Mouse (Mus musculus): ENCODE results near the gene Bcat2.

The Bcat2 gene

DNA sequence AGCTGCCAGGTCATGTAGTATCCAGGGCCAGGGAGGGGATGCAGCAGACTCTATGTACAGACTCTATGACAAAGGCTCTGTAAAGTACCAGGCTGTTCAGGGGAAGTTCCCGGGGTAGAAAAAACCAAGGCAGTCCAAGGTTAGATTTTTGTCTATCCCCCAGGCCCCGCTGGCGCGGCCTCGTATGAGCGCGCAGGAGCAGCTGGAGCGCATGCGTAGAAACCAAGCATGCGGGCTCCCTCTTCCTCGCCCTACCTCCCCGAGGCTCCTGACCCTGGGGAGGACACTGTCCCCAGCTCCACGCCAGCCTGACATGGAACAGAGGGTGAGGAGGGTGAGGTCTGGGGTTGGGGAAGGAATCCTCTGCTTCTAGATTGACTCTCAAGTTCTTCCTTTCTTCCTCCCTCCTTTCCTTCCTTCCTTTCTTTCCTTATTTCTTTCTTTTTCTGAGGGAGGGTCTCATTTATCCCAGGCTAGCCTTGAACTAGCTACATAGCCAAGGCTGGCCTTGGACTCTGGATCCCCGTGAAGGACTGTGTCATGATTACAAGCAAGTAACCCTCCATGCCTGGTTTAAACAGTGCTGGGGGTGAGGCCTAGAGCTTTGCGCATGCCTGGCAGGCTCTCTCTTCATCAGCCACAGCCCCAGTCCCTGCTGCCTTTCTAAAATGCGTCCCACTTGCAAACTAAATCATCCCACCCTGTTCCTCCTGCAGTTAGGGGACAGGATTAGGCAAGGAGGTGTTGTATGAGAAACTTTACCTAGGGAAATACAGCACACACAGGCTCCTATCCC, 20.1 kb upstream of the Bcat2 start:
- DNase-seq (ENCODE audit: low read depth in 2 of 2, low spot score in 2 of 2) = no peak

- DNase-seq (ENCODE audit: low read depth in 2 of 2, low spot score in 2 of 2) = no peak
Measured at GRCm38 (mm10) chr7:45550821-45551511, 19.0 kb upstream of the Bcat2 start.

GRCm38 (mm10) chr7:45551512-45551883, 18.5 kb upstream of the Bcat2 start:
- DNase-seq (ENCODE audit: low read depth in 2 of 2, low spot score in 2 of 2) = no peak

DNA sequence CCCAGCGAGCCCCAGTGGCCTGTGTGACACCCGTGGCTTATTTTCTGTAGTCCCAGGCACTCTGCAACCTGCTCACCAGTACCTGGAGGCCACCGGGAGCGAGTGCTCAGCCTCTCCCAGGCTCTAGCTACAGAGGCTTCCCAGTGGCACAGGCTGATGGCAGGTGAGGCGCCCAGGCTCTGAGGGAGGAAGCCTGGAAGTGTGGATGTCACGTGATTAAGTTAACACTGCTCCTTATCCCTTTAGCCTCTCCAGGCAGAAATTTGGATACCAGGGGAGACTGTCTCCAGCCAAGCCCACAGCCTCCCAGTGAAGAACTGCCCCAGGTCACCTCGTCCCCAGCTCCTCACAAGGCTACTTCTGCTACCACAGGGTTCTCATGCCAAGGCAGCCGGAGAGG, 16.4 kb upstream of the Bcat2 start:
- no peak for DNase-seq (ENCODE audit: low read depth in 2 of 2, low spot score in 2 of 2)

DNA sequence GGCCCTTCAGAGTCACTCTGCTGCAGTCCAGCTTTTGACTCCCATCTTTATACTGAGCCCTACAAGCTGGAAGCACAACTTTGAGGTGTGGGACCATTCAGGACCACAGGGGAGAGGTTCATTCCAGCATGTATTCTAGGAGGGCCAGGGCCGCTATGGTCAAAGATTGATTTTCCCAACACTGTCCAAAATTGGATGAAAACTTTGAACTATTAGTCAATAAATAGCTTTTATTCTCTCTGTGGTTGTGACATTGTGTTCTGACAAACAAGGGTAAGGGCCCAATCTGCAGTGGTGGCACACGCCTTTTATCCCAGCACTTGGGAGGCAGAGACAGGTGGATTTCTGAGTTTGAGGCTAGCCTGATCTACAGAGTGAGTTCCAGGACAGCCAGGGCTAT, 16.0 kb upstream of the Bcat2 start:
- DNase-seq (ENCODE audit: low read depth in 2 of 2, low spot score in 2 of 2) = no peak

DNA sequence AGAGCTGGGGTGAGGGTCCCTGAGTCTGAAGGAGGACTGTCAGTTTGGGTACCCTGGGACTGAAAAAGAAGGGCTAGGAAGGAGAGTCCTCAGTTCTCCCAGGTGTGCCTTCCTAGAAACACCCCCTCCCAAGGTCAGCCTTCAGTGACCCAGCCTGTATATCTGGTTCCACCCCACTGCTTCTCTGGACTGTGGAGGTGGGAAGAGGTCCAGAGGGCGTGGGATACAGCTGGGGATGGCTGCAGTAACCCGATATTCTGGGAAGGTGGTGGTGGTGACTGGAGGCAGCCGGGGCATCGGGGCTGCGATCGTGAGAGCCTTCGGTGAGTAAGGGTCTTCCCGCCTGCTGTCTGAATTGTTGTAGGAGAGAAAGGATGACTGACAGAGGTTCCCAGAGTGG, 15.2 kb upstream of the Bcat2 start, which contains the start of gene Hsd17b14:
Gene Hsd17b14, plus strand, starts transcription at position 150 of the 400 bp plus-strand sequence.
- DNase-seq (ENCODE audit: low read depth in 2 of 2, low spot score in 2 of 2) = no peak

DNA sequence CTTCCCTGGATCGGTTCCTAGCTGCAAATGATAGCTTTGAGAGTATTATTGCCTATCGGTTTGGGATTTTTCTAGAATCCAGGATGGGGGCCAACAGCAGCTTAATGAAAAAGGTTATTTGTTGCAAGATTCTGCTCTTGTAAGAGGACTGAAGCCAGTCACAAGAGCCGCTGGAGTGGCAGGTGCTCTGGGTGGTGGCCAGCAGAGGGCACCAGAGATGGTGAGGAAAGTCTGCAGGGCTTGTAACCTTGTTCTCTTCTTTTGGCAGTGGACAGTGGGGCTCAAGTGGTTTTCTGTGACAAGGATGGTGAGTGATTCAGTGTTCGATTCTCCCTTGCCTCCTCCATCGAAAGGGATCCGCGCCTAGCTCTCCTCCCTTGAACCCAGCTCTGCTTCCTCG, 14.2 kb upstream of the Bcat2 start:
- peak; percentile 63 to 76 for DNase-seq (ENCODE audit: low read depth in 2 of 2, low spot score in 2 of 2)

DNA sequence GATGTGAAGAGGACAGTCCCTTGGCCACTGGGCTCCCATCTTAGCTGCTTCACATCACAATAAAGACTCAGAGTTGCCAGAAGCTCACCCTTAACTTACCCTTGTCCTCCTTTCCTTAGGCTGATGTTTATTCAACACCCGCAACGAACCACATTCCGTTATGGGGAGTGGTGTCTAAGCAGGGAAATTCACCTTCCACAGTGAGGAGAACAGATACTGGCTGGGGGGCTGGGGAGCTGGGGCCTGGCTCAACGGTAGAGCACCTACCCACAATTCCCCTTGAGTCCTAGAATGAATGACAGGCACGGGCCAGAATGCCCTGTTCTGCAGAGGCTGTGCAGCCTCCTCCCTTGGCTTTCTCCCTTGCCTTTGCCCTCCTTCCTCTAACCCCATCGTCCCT, 11.0 kb upstream of the Bcat2 start:
- no peak for DNase-seq (ENCODE audit: low read depth in 2 of 2, low spot score in 2 of 2)

- DNase-seq (ENCODE audit: low read depth in 2 of 2, low spot score in 2 of 2) = no peak
Measured at GRCm38 (mm10) chr7:45560241-45560640, 9.7 kb upstream of the Bcat2 start.

DNA sequence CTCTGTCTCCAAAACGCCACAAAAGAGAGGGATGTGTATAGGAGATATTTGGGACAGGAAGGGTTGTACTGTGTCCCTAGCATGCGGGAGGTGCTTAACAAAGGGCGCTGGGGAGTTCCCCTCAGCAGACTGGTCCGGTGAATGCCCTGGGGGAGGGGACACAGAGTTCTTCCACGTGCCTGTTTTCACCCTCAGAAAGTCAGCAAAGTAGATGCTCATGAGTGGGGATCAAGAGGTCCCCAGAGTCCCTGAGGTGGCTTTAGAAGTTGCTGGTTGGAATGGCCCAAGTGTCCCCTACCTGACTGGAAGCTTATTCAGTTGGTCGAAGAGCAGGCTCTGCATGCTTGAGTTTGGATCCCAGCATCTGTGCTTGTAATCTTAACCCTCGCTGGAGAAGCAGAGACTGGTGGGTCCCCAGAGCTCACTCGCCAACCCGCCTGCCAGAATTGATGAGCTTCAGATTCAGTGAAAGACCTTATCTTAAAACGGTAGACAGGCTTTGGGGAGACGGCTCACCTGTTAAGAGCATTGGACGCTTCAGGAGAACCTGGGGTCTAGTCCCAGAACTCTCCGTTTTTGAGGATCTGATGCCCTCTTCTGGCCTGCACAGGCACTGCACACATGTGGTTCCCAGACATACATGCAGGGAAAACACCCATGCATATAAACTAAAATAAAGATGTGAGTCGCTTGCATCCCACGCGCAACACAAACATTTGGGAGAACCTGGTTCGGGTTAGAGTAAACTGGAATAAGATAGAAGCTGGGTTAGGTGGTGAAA, 8.9 kb upstream of the Bcat2 start:
- DNase-seq (ENCODE audit: low read depth in 2 of 2, low spot score in 2 of 2) = peak; percentile 72 to 86

- no peak for DNase-seq (ENCODE audit: low read depth in 2 of 2, low spot score in 2 of 2)
Measured at GRCm38 (mm10) chr7:45561624-45562520, 8.1 kb upstream of the Bcat2 start.

DNA sequence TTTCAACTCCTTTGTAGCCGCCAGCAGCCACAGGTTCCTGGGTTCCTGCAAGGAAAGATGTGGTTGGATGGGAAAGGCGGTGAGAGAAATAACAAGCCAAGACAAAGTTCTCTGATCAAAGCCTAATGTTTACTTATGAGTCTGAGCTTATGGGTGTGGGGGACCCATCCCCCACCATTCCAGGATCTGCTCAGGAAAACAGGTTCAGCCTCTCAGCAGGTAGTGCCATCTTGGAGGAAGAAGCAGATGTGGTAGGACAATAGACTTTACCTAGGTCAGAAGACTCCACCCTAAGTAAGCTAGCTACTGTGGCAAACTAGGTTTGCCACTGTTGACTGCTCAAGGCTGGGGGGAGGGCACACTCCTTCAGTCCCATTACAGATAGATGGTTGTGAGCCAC, 5.1 kb upstream of the Bcat2 start:
- no peak for DNase-seq (ENCODE audit: low read depth in 2 of 2, low spot score in 2 of 2)

DNA sequence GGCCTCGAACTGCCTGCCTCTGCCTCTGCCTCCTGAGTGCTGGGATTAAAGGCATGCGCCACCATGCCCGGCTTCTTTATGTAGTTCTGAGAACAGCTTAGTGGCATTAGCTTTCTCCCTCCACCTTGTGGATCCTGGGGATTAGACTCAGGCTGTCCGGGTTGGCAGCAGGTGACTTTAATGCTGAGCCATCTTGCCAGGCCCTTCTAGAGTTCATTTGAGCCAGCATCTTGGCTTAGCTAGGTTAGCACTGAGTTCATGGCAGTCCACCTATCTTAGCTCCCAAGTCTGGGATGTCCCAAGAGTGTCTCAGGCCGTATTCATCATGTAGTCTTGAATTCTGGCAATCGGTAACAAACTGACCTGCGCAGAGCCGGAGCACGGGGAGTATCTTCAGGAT, 4.5 kb upstream of the Bcat2 start:
- DNase-seq (ENCODE audit: low read depth in 2 of 2, low spot score in 2 of 2) = no peak

DNA sequence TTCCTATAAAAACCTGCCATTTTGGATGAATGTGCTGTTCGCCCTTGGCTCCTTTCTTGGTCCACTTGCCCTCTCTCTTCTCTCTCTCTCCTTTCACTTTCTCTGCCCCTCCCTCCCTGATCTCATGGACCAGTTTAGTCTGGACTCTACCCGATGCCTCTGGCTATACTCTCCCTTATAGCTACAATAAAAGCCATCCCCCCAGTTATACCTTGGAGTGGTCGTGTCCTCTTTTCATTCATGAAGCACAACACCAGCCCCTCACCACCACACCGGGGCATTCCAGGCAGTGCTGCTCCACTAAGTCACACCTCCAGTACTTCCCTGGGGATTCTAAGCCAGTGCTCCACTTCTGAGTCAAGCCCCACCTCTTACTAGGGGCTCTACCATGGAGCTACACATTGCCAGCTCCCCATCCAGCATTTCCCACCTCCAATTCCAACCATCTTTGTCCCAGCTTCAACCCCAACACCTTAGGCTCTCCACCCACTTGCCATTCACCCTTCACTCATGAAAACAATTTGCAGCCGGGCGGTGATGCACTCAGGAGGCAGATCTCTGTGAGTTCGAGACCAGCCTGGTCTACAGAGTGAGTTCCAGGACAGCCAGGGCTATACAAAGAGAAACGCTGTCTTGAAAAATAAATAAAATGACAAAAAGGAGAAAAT, 2.7 kb upstream of the Bcat2 start:
- DNase-seq (ENCODE audit: low read depth in 2 of 2, low spot score in 2 of 2) = no peak

DNA sequence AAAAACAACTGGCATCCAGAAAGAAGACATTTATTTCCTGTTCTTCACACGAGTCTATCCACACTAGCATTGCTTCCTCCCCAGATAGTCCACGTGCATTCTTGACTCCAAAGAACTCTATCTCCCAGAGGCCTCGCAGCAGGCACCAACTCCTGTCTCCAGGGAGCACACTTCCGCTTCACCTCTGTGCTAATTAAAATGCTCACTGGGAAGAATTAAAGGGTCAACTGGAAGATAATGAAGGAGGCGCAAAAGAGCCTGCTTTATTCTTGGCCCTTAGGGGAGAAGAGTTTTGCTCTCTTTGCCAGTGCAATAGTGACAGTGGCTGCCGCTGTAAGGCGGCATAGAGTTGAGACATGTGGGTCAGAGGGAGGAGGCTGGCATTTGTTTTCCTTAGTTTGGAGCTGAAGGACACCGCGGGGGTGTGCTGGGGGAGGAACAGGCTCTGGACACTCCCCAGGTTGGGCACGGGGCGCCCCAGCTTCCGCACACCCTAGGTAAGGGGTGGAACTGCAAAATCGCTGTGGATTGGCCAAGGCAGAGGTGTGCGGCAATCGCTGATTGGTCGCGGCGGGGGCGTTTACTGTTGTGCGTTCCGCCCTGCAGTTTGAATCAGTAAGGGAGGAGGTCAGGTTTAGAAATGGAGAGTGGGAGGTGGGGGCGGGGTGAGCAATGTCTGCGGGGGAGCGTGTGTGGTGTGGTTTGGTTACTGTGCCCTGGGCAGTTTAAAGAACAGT, 2.0 kb upstream of the Bcat2 start:
- peak; percentile 54 to 73 for DNase-seq (ENCODE audit: low read depth in 2 of 2, low spot score in 2 of 2)

DNA sequence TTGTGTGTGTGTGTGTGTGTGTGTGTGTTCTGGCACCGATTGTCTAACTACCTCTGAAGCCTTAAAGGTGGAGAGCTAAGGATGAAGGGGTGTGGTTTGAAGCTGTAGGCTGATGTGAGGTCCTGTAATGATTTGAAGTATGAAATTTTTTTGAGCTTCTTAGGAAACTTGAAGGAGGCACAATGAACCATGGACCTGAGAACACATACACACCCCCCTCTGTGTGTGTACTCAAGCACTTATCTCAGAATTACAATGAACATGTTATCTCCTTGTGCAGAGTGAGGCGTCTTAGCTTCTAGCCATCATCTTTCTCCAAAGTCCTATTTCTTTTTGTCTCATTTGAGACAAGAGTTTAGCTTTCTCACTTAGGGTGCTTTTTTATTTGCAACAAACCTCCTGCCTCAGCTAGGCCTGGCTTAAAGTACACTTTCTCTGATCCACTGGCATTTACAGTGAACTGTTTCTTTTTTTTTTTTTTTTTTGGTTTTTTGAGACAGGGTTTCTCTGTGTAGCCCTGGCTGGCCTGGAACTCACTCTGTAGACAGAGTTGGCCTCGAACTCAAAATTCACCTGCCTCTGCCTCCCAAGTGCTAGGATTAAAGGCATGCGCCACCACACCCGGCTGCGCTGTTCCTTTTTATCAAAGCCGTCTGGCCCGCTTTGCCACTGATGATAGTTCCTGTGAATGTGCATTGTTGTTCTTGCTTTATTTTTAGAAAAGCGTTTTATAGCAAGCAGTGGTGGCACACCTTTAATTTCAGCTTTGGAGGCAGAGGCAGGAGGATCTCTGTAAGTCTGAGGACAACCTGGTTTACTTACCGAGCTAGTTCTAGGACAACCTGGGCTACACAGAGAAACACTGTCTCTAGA, 1.1 kb upstream of the Bcat2 start:
- no peak for DNase-seq (ENCODE audit: low read depth in 2 of 2, low spot score in 2 of 2)

GRCm38 (mm10) chr7:45571966-45572365, 2.0 kb downstream of the Bcat2 start:
- no peak for DNase-seq (ENCODE audit: low read depth in 2 of 2, low spot score in 2 of 2)

DNA sequence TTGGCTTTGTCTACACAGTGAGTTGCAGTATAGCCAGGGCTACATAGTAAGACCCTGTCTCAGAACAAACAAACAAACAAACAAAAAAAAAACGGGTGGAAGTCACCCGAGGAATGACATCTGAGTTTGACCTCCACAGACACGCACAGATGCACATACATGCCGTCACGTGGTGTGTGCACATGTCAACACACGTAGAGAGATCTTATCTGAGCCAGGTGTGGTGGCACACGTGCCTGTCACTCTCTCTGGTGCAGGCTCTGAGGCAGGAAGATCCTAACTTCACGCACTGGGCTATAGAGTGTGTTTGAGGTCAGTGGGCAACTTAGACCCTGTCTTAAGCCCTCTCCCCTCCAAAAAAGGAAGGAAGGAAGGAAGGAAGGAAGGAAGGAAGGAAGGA, 4.0 kb downstream of the Bcat2 start:
- DNase-seq (ENCODE audit: low read depth in 2 of 2, low spot score in 2 of 2) = no peak

Data from CD8-positive naive resting alpha-beta T cell, adult 2 months (primary cell).